Mouse (Mus musculus) liver, embryonic 11.5 days (tissue): ENCODE results near the gene Sat2. TPM values are rescaled to one million over a fixed set of nuclear protein-coding genes. Genes with fewer than 3 reads are reported as not detected.
A peak's percentile ranks its signal among the peaks of the same experiment; 100 is the strongest.

ENCODE experiments used
- ATAC-seq: fragments of 200-750 bp; cut with Nextera tagmentation; replicated peaks from 2 replicates; pipeline ENCODE4 v1.8.0; 2017; ENCODE audit warnings: moderate number of reproducible peaks, mild to moderate bottlenecking, moderate TSS enrichment, moderate library complexity; ENCODE audit not compliant: low FRiP score
- DNase-seq: peaks from one replicate; pipeline ENCODE4 v3.0.0-alpha.2; 2017; ENCODE audit warnings: low spot score
- H3K27ac ChIP-seq: fragments of 300-500 bp; sonication (generic); 2 replicates; pipeline ENCODE4 v1.5.1; 2014; ENCODE audit warnings: mild to moderate bottlenecking, low read depth, low read length, control low read depth
- H3K27me3 ChIP-seq: fragments of 300-500 bp; sonication (generic); replicated peaks from 2 replicates; pipeline ENCODE4 v1.6.1; 2014; ENCODE audit warnings: low read length, mixed read lengths; ENCODE audit not compliant: control insufficient read depth, insufficient read depth
- H3K36me3 ChIP-seq: fragments of 300-500 bp; sonication (generic); 2 replicates; pipeline ENCODE4 v1.6.1; 2014; ENCODE audit warnings: mild to moderate bottlenecking, low read length, moderate library complexity, mixed read lengths; ENCODE audit not compliant: control insufficient read depth, insufficient read depth
- H3K4me1 ChIP-seq: fragments of 300-500 bp; sonication (generic); replicated peaks from 2 replicates; pipeline ENCODE4 v1.6.1; 2014; ENCODE audit warnings: low read length, mixed read lengths; ENCODE audit not compliant: control insufficient read depth, insufficient read depth
- H3K4me2 ChIP-seq: fragments of 300-500 bp; sonication (generic); 2 replicates; pipeline ENCODE4 v1.6.1; 2014; ENCODE audit warnings: mild to moderate bottlenecking, control low read depth, moderate library complexity
- H3K4me3 ChIP-seq: fragments of 300-500 bp; sonication (generic); 2 replicates; pipeline ENCODE4 v1.5.1; 2014; ENCODE audit warnings: low read depth, low read length, control low read depth
- H3K9ac ChIP-seq: fragments of 300-500 bp; sonication (generic); 2 replicates; pipeline ENCODE4 v1.6.1; 2014; ENCODE audit warnings: low read depth, low read length, control low read depth
- H3K9me3 ChIP-seq: fragments of 300-500 bp; sonication (generic); 2 replicates; pipeline ENCODE4 v1.6.1; 2016; ENCODE audit warnings: low read length, inconsistent platforms, mixed read lengths; ENCODE audit not compliant: control insufficient read depth
- WGBS: fragments of 180-500 bp; shearing (Covaris S2); extraction: QIAGEN DNeasy Blood & Tissue Kit; methylation state at CpG from one replicate; pipeline ENCODE4 v1.1.7; 2014; 5-methylcytosine and 5-hydroxymethylcytosine counted together
- polyA plus RNA-seq: library from polyadenylated mRNA; unstranded; fragments of >200 nt; fragmentation: Nextera tagmentation; extraction: Ambion mirVana; gene quantifications from 2 replicates; pipeline ENCODE4 v1.2.1, GENCODE M21; 2014

The Sat2 gene
- polyA plus RNA-seq, 1 experiment from 2014 or later: 16.7 TPM

DNA sequence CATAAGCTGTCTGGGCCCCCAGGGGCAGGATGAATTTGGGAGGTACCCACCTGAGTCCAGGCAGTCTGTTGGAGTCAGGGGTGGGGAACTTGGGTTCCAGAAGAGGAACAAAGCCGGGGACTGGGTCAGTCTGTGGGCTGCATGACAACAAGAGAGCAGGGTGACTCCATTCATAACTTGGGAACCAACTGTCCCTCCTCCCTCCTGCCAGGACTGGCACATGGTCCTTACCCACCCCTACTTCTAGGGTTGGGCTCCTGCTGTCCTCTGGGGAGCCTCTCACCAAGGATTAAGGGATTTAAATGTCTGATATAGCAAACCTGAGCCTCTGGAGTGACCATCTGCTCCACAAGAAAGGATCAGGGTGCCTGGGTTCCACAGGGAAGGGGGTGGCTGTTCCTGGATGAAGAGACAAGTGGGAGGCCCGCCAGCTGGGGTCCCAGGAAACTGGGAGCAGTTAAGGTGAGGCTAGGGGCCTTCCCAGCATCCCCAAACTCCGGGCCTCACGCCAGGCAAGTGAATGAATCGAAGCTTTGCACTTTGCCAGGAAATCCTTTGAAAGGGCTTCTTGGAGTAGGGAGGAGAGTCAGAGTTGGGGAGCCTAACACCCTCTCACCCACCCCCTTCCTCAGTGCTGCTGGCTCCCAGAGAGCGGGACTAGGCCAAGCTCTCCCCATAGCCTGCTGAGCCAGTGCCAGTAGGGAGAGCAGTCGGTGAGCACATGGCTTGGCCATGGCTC lies 29.8 kb upstream of the Sat2 start:
- Histone ChIP-seq H3K27ac (peak overlapping the region; percentile 76), H3K9ac (0 out of 2 replicates have a peak overlapping the region, but pooled peaks have one; percentile 6), H3K4me1 (peaks cover 40% of the 10 kb centered on the region), H3K9me3 (no peaks in the 10 kb centered on the region), H3K27me3 (no peaks in the 10 kb centered on the region), H3K4me3 (no peak overlapping the region), H3K36me3 (peaks cover 41% of the 10 kb centered on the region), H3K4me2 (no peak overlapping the region)
- WGBS: 81% methylated on average over 7 of the region's 7 CpGs
- no peak for DNase-seq
- no peak for ATAC-seq

DNA sequence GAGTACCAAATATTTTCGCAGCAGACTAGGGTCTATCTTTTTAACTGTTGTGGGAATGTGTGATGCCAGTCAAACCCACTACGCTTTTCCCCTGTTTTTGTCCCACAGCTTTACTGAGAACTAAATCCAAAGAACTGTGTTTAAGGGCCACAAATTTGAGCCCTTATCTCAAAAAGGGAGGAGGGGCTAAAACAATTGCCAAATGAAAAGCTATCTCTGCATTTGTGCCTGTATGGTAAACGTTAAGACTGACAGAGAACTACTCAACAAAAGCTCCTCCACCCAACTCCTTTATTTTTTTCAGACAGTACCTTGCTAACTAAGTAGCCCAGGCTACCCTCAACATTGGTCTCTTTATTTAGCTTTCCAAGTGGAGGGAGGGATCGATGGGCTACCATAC lies 29.0 kb upstream of the Sat2 start:
- ATAC-seq: no peak
- Histone ChIP-seq H3K4me3 (no peak overlapping the region), H3K4me1 (peaks cover 38% of the 10 kb centered on the region), H3K36me3 (peaks cover 35% of the 10 kb centered on the region), H3K4me2 (no peak overlapping the region), H3K9me3 (no peaks in the 10 kb centered on the region), H3K27ac (peak overlapping the region; percentile 76), H3K27me3 (no peaks in the 10 kb centered on the region), H3K9ac (no peak overlapping the region)
- no peak for DNase-seq
- 70% methylated on average over 4 of the region's 4 CpGs for WGBS

DNA sequence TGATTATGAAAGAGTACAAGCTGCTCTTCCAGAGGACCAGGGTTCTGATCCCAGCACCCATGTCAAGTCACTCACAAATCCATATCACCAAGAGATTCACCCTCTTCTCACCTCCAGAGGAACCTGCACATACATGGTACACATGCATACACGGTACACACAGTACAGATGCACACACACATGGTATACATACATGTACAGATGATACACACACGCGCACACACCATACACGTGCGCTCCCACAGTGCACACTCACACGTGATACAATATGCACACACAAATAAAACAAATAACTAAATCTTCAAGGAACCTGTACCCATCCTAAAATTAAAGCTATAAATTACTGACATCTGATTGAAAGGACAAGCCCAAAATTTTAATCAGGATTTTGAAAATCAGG lies 27.0 kb upstream of the Sat2 start:
- peaks cover 15% of the 10 kb centered on the region for H3K36me3 ChIP-seq
- H3K4me1 ChIP-seq: peaks cover 32% of the 10 kb centered on the region
- WGBS: 97% methylated on average over 6 of the region's 6 CpGs
- H3K4me2 ChIP-seq: no peak overlapping the region
- H3K9ac ChIP-seq: no peak overlapping the region
- DNase-seq (no peak), ATAC-seq (no peak)
- H3K9me3 ChIP-seq: no peaks in the 10 kb centered on the region
- no peak overlapping the region for H3K4me3 ChIP-seq
- no peaks in the 10 kb centered on the region for H3K27me3 ChIP-seq
- H3K27ac ChIP-seq: no peak overlapping the region

DNA sequence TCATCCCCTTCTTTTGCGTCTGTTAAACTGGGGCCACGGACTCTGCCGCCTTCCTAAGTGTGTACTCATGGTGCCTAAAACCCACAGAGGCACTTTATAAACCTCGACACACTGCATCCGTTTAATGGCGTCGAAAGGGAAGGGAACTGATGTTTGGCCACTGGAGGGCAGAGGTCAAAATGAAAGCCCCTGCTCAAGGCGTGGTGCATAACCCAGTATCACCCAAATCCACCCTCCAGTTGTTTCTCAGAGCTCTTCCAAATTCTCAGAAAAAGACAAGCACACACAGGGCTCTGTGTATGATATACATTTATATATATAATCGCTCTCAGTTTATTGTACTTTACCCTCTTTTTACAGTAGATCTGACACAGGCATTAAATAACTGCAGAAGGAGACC lies 22.4 kb upstream of the Sat2 start:
- peak; percentile 79 for ATAC-seq
- peak overlapping the region; percentile 27; the same call in 1 of the 2 replicates for H3K4me3 ChIP-seq
- H3K4me1 ChIP-seq: peaks cover 47% of the 10 kb centered on the region
- H3K27me3 ChIP-seq: no peaks in the 10 kb centered on the region; the same call in 1 of the 2 replicates
- peak overlapping the region; percentile 42 for H3K9ac ChIP-seq
- peak overlapping the region; percentile 66 for H3K27ac ChIP-seq
- no peak for DNase-seq
- H3K36me3 ChIP-seq: peaks cover 3% of the 10 kb centered on the region; the same call in 1 of the 2 replicates
- H3K9me3 ChIP-seq: no peaks in the 10 kb centered on the region
- H3K4me2 ChIP-seq: peak overlapping the region; percentile 61
- WGBS: 8% methylated on average over 9 of the region's 9 CpGs

DNA sequence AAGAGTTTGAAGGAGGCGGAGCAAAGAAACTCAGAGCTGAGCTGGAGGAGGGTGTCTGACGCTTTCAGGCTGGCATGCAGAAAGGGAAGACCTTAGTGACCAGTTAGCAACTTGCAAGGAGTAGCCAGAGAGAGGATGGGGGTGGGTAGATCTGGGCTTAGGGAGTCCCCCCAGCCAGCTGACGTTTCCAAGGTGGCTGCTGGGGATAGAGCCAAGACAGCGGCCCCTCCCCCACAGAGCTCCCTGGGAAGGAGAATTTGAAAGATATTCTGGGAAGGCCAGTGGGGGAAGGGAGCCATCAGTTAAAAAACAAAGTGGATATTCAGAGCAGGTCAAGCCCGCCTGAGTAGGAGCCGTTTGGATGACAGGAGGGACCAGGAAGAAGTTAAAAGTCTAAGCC lies 21.7 kb upstream of the Sat2 start:
- H3K4me1 ChIP-seq: peaks cover 49% of the 10 kb centered on the region
- peaks cover 3% of the 10 kb centered on the region; the same call in 1 of the 2 replicates for H3K36me3 ChIP-seq
- ATAC-seq (0 out of 2 replicates have a peak, but pooled peaks have one; percentile 13), DNase-seq (no peak)
- H3K4me2 ChIP-seq: peak overlapping the region; percentile 61
- H3K27ac ChIP-seq: peak overlapping the region; percentile 66
- peak overlapping the region; percentile 42 for H3K9ac ChIP-seq
- WGBS: 21% methylated on average over 6 of the region's 6 CpGs
- H3K9me3 ChIP-seq: no peaks in the 10 kb centered on the region
- H3K27me3 ChIP-seq: no peaks in the 10 kb centered on the region; the same call in 1 of the 2 replicates
- peak overlapping the region; percentile 27 for H3K4me3 ChIP-seq

DNA sequence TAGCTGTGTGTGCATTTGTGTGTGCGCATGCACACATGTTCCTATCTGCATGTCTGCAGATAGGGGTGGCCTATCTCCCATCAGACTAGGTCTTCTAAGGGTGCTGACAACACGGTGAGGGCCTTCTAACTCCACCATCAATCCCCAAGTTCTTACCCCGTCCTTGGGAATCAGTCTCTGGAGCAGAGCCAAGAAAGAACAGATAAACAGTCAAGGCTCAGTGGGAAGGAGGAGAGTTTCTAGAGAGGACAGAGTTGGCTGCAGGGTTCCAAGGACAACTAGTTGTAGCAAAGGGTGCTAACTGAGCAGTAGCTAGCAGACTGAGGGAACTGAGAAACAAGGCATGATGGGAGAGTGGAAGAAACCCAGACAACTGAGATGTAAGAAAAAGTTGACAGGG lies 20.1 kb upstream of the Sat2 start:
- no peak for ATAC-seq
- Histone ChIP-seq H3K27me3 (no peaks in the 10 kb centered on the region; the same call in 1 of the 2 replicates), H3K9me3 (no peaks in the 10 kb centered on the region), H3K9ac (peak overlapping the region; percentile 10), H3K36me3 (peaks cover 3% of the 10 kb centered on the region; the same call in 1 of the 2 replicates), H3K4me2 (peak overlapping the region; percentile 3), H3K4me1 (peaks cover 56% of the 10 kb centered on the region), H3K4me3 (0 out of 2 replicates have a peak overlapping the region, but pooled peaks have one; percentile 12), H3K27ac (peak overlapping the region; percentile 30)
- no peak for DNase-seq
- 54% methylated on average over 3 of the region's 3 CpGs for WGBS

DNA sequence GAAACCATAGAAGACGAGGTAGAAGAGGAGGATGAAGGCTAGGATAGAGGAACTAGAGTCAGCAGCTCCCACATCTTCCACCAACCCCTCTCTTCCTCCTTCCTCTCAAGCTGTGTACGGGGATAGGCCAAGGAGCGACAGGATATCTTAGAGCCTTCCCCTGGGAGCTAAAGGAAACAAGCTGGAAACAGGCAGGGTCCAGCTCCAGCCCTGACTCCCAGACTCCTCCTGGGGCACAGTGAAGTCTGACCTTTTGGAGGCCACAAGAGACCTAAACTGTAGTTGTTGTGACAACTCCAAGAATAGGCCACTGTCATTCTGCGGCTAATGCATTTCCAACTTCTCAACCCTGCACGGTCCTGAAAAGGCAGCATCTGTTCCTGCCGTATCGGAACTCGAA lies 18.3 kb upstream of the Sat2 start:
- H3K9ac ChIP-seq: no peak overlapping the region; the same call in 1 of the 2 replicates

DNA sequence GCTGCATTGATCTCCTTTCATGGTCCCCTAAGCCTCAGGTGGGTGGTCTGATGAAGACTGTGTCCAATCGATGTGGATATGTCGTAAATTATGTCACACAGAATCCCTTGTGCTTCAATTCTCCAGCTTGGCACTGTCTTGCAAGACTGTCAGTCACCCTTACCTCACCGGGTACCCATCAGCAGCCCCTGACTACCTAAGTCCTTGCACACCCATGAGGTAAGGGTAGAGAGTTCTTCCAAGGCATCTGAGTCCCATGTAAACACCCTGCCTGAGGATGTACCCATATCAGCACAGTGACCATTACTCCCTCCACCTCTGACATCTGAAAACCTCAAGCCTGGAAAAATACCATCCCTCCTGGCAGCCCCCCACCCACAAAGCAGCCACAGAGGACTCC lies 17.5 kb upstream of the Sat2 start:
- peaks cover 69% of the 10 kb centered on the region for H3K4me1 ChIP-seq
- H3K9me3 ChIP-seq: no peaks in the 10 kb centered on the region
- H3K27ac ChIP-seq: peak overlapping the region; percentile 82
- H3K36me3 ChIP-seq: peaks cover 3% of the 10 kb centered on the region; the same call in 1 of the 2 replicates
- peak overlapping the region; percentile 82 for H3K4me3 ChIP-seq
- H3K4me2 ChIP-seq: peak overlapping the region; percentile 99
- H3K9ac ChIP-seq: peak overlapping the region; percentile 74
- WGBS: 66% methylated on average over 3 of the region's 3 CpGs
- DNase-seq (no peak), ATAC-seq (no peak)
- no peaks in the 10 kb centered on the region; the same call in 1 of the 2 replicates for H3K27me3 ChIP-seq

More for the DNA sequence above, 18.3 kb upstream of the Sat2 start:
- Histone ChIP-seq H3K4me1 (peaks cover 66% of the 10 kb centered on the region), H3K4me3 (peak overlapping the region; percentile 82; the same call in 1 of the 2 replicates), H3K27me3 (no peaks in the 10 kb centered on the region; the same call in 1 of the 2 replicates), H3K9me3 (no peaks in the 10 kb centered on the region), H3K27ac (no peak overlapping the region), H3K4me2 (peak overlapping the region; percentile 99), H3K36me3 (peaks cover 3% of the 10 kb centered on the region; the same call in 1 of the 2 replicates)
- DNase-seq (no peak), ATAC-seq (no peak)
- 74% methylated on average over 8 of the region's 8 CpGs for WGBS
